Mouse (Mus musculus) E14TG2a.4 (cell line): ENCODE data around the gene Gadl1.

Source experiments
- CTCF ChIP-seq: conservative IDR thresholded peaks from 2 replicates; pipeline ENCODE4 v1.5.1; 2014; ENCODE audit warnings: low read length
- POU5F1 ChIP-seq: IDR thresholded peaks from 2 replicates; pipeline ENCODE4 v1.6.1; 2014; ENCODE audit warnings: low read length, borderline replicate concordance

GRCm38 (mm10) chr9:115922662-115923061 lies 13.4 kb downstream of the Gadl1 start:
- TF ChIP-seq CTCF (no peak), POU5F1 (no peak)
